Mouse (Mus musculus) CD4-positive naive resting alpha-beta T cell, adult 76 days (primary cell): Measurements from ENCODE around the gene Krtap16-1. TPM values are rescaled to one million over a fixed set of nuclear protein-coding genes. Genes with fewer than 3 reads are reported as not detected.

Source experiments
- total RNA-seq: library from RNA; stranded (reverse); gene quantifications from one replicate; pipeline ENCODE4 v1.2.4, GENCODE M21; 2023

The Krtap16-1 gene
- total RNA-seq: not detected

GRCm38 (mm10) chr11:99986180-99986647 lies at the start of gene Krtap16-1:
TSS of gene Krtap16-1 (minus strand) at chr11:99986597.

GRCm38 (mm10) chr11:100029768-100030167 lies 43.4 kb upstream of the Krtap16-1 start, which contains the start of gene Krt33b:
TSS of gene Krt33b (minus strand) at chr11:100029868.

GRCm38 (mm10) chr11:100016112-100016511 lies 29.7 kb upstream of the Krtap16-1 start, which contains the start of gene Krt33a:
TSS of gene Krt33a (minus strand) at chr11:100016212.

GRCm38 (mm10) chr11:99993620-99994383 lies 7.4 kb upstream of the Krtap16-1 start, which contains the start of gene Krtap17-1:
TSS of gene Krtap17-1 (minus strand) at chr11:99993994.

GRCm38 (mm10) chr11:99978953-99979352 lies 7.4 kb downstream of the Krtap16-1 start, which contains the start of gene Krtap29-1:
TSS of gene Krtap29-1 (minus strand) at chr11:99979053.

GRCm38 (mm10) chr11:99948175-99948574 lies 38.2 kb downstream of the Krtap16-1 start, which contains the start of gene Krtap9-5:
TSS of gene Krtap9-5 (plus strand) at chr11:99948475.

GRCm38 (mm10) chr11:99935991-99936390 lies 50.4 kb downstream of the Krtap16-1 start, which contains the start of gene Krtap31-2:
TSS of gene Krtap31-2 (plus strand) at chr11:99936291.

Other genes starting within 250 kb of the Krtap16-1 start
- not detected for gene Gm11595, start 213.7 kb downstream of the Krtap16-1 start, total RNA-seq
- gene Krtap4-8, start 205.9 kb downstream of the Krtap16-1 start, total RNA-seq: not detected
- gene Krtap4-9, start 201.4 kb downstream of the Krtap16-1 start, total RNA-seq: not detected
- not detected for gene Gm11596, start 193.1 kb downstream of the Krtap16-1 start, total RNA-seq
- not detected for gene Gm11569, start 187.7 kb downstream of the Krtap16-1 start, total RNA-seq
- not detected for gene Gm11554, start 182.2 kb downstream of the Krtap16-1 start, total RNA-seq
- gene Krtap4-13, start 176.7 kb downstream of the Krtap16-1 start, total RNA-seq: not detected
- gene Gm11564, start 170.9 kb downstream of the Krtap16-1 start, total RNA-seq: not detected
- gene 2300003K06Rik, start 148.5 kb downstream of the Krtap16-1 start, total RNA-seq: not detected
- not detected for gene Krtap4-16, start 135.0 kb downstream of the Krtap16-1 start, total RNA-seq
- not detected for gene Gm11568, start 128.7 kb downstream of the Krtap16-1 start, total RNA-seq
- not detected for gene Gm11559, start 122.1 kb downstream of the Krtap16-1 start, total RNA-seq
- gene Krtap9-1, start 113.2 kb downstream of the Krtap16-1 start, total RNA-seq: not detected
- gene Gm11567, start 107.4 kb downstream of the Krtap16-1 start, total RNA-seq: not detected
- gene Krtap31-1, start 78.7 kb downstream of the Krtap16-1 start, total RNA-seq: not detected
- not detected for gene Gm11565, start 71.8 kb downstream of the Krtap16-1 start, total RNA-seq
- gene Krtap31-2, start 50.3 kb downstream of the Krtap16-1 start, total RNA-seq: not detected
- gene Krtap9-5, start 38.1 kb downstream of the Krtap16-1 start, total RNA-seq: not detected
- not detected for gene Krtap29-1, start 7.5 kb downstream of the Krtap16-1 start, total RNA-seq
- not detected for gene Krtap17-1, start 7.4 kb upstream of the Krtap16-1 start, total RNA-seq
- gene Krt33a, start 29.6 kb upstream of the Krtap16-1 start, total RNA-seq: not detected
- gene Krt33b, start 43.3 kb upstream of the Krtap16-1 start, total RNA-seq: not detected
- gene Krt34, start 55.0 kb upstream of the Krtap16-1 start, total RNA-seq: not detected
- gene Krt31, start 64.0 kb upstream of the Krtap16-1 start, total RNA-seq: not detected
- gene Krt32, start 101.6 kb upstream of the Krtap16-1 start, total RNA-seq: not detected
- not detected for gene Krt35, start 109.6 kb upstream of the Krtap16-1 start, total RNA-seq
- not detected for gene Krt36, start 119.0 kb upstream of the Krtap16-1 start, total RNA-seq
- not detected for gene Krt13, start 135.0 kb upstream of the Krtap16-1 start, total RNA-seq
- not detected for gene Krt15, start 149.3 kb upstream of the Krtap16-1 start, total RNA-seq
- not detected for gene Krt19, start 162.1 kb upstream of the Krtap16-1 start, total RNA-seq
- not detected for gene Krt9, start 206.6 kb upstream of the Krtap16-1 start, total RNA-seq
- gene Krt14, start 221.0 kb upstream of the Krtap16-1 start, total RNA-seq: not detected